Mouse (Mus musculus) ovary, postnatal 14 days (tissue): Measurements from ENCODE around the gene Gstm6.

Experiments
- DNase-seq: peaks from one replicate; pipeline ENCODE4 v3.0.0; 2022; ENCODE audit warnings: low spot score

The Gstm6 gene

DNA sequence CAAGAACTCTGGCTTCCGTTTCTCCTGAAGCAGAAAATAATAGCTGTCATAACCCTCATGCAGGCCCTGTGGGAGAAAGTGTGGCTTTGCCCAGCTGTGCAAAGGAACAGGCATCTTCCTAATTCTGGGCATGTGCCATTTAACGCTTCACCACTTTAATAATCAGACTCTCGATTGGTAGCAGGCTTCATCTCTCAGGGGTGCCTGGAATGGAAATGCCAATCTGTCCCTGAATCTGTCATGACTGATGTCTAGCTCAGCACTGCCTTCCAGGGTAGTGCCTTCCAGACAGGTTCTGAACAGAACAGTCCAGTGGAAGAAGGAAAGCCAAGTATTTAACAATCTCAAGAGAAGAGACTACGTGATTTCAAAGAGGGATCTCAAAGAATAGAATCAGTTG lies 2.3 kb downstream of the Gstm6 start:
- no peak for DNase-seq

- DNase-seq, result no peak
Observed at GRCm38 (mm10) chr3:107940524-107940923, 3.0 kb downstream of the Gstm6 start.

DNA sequence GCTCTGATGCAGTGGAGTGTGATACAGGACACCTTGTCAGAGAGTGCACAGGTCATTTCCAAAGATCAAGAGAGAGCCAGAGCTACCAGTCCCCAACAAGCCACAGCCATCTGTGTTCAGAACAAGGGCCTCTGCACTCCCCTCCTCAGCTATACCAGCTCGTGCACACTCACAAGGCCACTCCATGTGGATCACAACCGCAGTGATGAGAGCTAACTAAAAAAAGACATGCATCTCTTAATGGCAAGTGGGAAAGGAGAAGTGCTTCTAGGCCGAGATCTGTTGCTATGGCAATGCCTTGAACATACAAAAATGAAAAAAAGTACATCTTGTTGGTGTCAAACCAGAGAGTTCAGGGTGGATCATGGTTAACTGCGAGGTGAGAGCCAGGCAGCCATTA lies 3.7 kb downstream of the Gstm6 start:
- DNase-seq, result no peak

- peak; percentile 63 for DNase-seq
Observed at GRCm38 (mm10) chr3:107939403-107939802, 4.1 kb downstream of the Gstm6 start.

GRCm38 (mm10) chr3:107935888-107936287 lies 7.7 kb downstream of the Gstm6 start:
- DNase-seq, result no peak

DNA sequence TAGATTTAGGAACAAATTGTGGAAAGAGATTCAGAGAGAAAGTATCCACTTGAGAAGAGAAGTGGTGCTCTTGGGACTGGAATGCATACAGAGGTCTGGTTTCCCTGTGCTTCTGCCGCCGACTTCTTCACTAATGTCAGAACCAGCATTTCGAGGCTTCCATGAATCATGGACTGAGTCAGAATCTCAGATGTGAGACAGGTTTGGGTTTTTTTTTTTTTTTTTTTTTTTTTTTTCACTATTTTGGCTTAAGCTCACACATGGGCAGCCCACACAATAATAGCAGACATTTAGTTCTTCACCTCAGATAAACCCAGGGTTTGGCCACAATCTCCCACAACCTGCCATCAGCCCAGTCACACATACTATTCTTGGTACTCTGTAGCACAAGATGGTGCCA lies 8.3 kb downstream of the Gstm6 start:
- no peak for DNase-seq

GRCm38 (mm10) chr3:107932128-107932527 lies 11.4 kb downstream of the Gstm6 start:
- DNase-seq, result no peak

DNA sequence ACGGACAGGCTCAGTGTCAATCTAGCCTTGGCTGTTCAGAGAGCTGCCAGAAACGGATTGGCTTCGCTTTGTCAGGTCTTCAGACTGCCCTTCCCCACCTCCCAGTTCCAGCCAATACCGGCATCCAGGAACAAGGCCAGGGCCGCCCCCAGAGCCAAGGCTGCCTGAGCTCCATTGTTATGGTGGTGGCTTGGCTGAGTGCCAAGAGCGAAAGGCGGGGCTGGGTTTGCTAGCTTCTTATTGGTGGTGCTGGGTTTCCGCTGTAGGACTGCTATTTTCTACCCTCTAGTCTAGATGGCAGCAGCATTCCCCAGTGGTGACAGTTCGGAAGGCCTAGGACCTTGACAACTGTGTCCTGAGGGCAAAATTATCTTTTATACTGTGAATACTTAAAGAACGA lies 11.9 kb downstream of the Gstm6 start, which contains the start of gene Gstm7:
Gene Gstm7 (minus strand): TSS at position 148 of the 400 bp plus-strand sequence.
- peak; percentile 95 for DNase-seq

DNA sequence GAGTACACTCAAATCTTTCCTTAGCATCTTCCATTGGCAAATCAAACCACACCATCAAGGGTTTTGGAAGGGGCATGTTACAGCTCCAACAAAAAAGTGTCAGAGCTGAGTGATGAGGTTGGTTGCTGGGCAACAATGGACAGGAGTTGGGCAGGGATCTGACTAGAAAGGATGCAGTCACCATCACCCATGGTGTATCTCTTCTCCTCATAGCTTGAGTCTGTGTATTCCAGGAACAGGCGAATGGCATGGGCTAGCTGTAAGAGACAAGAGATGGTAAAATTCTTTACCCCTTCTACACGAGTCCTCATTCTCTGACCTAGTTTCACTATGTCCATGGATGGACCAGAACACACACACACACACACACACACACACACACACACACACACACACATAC lies 12.4 kb downstream of the Gstm6 start:
- DNase-seq, result no peak

DNA sequence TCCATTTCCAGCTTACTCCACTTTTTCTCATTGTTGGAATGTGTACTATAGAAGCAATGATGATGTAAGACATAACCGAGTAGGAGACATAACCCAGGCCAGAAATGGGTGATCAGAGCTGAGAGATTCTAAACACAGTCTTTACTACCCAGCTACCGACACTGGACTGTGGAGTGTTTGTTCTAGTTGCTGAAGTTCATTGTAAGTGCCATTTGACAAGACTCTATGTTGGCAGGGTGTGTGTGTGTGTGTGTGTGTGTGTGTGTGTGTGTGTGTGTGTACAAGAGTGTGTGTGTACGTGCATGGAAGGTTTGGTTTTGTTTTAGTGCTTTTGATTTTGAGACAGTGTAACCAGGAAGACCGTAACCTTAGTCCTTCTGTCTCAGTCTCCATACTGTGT lies 13.8 kb downstream of the Gstm6 start:
- DNase-seq, result no peak

GRCm38 (mm10) chr3:107929243-107929642 lies 14.3 kb downstream of the Gstm6 start:
- DNase-seq, result no peak

- no peak for DNase-seq
Observed at GRCm38 (mm10) chr3:107928691-107929090, 14.9 kb downstream of the Gstm6 start.

- no peak for DNase-seq
Observed at GRCm38 (mm10) chr3:107927841-107928240, 15.7 kb downstream of the Gstm6 start.

DNA sequence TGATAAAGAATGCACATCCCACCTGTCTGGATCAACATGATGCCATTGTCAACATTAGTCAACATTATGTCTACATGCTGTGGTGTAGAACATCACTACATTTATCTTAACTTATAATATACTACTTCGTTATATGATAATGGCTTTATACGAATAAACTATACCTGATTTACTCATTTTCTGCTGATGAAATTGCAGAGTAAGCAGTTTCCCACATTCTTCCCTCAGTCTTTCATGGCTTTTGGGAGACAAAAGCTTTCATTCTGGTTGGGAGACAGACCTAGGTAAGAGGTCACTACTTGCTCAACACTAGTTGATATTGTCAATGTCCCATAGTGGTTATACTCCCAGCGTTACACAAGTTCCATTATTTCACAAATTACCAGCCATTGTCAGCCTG lies 18.2 kb downstream of the Gstm6 start:
- DNase-seq, result no peak

DNA sequence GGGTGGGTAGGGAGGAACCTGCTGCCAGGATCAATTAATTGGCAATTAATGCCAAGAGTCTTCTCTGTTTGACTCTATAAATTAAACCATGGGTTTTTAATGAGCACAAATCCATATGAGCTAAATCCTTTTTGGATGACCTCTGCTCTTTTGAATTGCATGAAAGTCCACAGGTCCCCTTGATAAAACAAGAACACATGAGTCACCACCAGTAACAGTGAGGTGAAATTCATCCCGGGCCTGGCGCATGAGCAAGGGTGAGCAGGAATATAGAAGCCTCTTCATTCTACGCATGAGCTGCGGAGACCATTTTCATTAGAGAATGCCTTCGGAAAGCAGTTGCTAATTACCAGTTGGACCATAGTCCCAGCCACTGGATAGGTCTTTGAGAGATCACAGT lies 23.2 kb downstream of the Gstm6 start:
- DNase-seq, result no peak

GRCm38 (mm10) chr3:107917783-107918408 lies 25.7 kb downstream of the Gstm6 start:
- DNase-seq, result peak; percentile 64

DNA sequence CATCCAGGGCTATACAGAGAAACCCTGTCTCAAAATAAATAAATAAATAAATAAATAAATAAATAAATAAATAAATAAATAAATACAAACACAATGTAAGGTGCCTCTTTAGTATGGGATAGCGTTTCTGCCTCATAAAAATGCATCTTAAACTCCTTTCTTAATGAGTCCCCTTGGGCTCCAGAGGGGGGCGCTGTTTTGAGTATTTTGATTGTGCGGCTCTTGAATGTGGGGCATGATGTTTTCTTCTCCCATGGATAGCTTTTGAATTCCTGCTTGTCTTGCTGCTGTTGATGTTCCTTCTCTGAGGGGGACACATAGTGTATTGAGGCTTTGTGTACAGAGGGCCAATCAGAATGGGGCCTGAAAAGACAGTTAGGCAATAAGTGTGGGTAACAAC lies 26.5 kb downstream of the Gstm6 start:
- no peak for DNase-seq

DNA sequence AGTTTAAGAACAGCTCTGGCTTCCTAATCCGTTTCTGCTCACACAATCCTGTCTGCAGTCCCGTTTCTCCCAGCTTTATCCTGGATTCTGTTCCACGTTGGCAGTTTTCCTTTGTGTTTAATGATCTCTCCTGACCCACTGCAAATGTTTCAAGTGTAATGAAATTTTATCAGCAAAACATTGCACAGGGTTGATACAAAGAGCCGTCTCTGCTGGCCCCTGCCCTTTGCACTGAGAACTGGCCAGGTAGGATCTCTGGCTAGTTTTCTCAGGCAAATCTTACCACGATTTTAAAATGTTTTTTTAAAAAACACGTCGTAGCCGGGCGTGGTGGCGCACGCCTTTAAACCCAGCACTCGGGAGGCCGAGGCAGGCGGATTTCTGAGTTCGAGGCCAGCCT lies 26.9 kb downstream of the Gstm6 start:
- no peak for DNase-seq

DNA sequence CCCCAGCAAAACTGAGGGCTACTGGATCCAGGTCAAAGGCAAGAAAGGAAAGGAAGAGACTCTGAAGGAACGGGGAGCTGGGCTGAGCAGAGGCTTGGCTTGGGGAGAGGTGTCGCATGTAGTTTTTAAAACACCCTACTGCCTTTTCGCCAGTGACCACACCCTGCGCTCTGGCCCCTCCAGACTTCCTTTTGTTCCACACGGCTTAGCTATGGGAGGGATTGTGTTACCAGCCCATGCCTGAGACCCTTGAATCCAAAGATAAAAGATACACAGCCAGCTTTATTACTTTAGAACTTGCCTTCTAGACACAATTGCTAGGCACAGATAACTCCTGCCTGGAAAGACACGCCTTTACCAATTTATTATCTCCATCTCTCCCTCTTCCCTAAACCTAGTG lies 37.6 kb downstream of the Gstm6 start:
- no peak for DNase-seq

DNA sequence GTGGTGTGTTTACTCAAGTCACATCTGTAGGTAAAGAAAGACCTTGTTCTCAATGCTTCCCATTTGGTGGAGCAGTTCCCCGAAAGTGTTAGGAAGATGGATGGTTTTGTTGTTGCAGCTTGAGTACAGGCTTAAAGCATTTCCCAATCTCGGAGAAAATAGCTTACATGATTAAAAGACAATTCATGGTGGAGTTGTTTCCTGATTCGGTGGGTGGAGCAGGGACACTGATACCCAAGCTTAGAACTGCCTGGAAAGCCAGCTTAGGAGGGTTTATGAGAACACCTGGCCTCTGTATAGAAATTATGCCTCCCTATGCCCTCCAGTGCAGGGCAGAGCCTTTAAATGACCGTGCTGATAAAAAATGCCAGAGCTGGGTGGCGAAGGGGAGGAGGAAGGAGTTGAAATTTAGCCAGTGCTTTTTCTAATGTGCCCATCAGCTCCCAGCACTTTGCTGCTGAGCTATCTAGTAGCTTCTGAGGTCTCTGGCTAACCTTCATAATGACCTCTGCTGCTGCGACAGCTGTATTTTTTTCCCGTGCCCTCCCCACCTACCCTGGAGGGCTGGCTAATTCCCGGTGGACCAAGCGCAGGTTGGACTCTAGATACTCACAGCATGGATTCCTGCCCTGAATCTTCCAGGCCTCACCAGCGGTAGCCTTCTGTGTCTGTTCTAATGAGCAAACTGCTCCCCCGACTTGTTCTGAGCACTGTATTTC lies 42.4 kb downstream of the Gstm6 start:
- DNase-seq, result no peak

DNA sequence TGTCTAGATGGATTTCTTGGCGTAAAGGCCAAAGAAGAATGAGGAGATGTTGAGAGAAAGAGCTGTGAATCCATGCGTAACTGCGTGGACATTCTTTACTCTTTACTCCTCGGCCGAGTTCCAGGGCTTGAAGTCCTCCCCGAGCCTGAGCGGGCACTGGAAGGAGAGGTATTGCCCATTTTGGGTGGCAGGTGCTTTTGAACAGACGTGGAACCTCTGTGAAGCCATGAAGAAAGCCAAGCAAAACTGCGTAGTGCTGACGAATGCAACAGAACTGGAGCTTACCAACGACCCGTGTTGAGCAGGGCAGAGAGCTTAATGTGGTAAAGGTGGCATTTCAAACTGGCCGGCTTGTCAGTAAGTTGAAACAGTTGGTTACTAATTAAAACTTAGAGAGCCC lies 44.9 kb downstream of the Gstm6 start:
- DNase-seq, result no peak

DNA sequence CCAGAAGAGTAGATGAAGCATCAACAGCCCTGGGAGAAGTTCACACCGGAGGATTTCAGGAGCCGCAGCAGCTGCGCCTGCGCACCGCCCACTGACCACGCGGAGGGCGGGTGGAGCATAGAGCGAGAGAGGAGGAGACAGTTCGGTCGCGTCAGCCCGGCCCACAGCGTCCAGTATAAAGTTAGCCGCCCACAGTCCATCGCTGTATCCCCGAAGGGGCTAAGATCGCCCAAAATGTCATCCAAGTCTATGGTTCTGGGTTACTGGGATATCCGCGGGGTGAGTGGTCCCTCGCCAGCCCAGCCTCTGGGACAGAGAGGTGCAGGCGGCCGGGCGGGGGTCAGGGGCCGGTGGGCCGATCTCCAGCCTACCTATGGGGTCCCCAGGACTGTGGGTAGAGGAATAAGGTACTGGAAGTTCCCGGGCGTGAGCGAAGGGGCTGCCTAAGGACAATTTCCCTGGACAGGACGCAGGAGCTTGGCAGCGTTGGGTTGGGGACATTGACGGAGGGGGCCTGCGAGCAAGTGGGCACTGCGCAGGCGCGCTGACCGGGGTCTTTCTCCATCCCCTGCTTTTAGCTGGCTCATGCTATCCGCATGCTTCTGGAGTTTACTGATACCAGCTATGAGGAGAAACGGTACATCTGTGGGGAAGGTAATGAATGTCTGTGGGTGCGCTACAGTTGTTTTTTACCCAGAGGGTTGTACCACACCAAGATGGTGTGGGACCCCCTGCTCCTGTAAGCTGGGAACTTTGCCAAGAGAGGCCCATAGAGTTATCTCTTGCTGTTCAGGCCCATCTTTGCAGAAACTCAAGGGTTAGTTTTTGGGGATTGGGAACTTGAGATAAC lies 47.6 kb downstream of the Gstm6 start, which contains the start of gene Gstm5:
Gene Gstm5 (plus strand): TSS at position 102 of the 850 bp plus-strand sequence.
- DNase-seq, result peak; percentile 63

GRCm38 (mm10) chr3:107895194-107895719 lies 48.3 kb downstream of the Gstm6 start:
- DNase-seq, result no peak
